Mouse (Mus musculus) liver, embryonic 14.5 days (tissue): ENCODE data around the gene Arel1.

Source experiments
- CTCF ChIP-seq: IDR thresholded peaks from 2 replicates; pipeline ENCODE4 v1.5.1; 2016; ENCODE audit warnings: antibody characterized with exemption, low read depth, control low read depth
- EP300 ChIP-seq: IDR thresholded peaks from 2 replicates; pipeline ENCODE4 v1.6.1; 2016; ENCODE audit warnings: antibody characterized with exemption, low read depth

DNA sequence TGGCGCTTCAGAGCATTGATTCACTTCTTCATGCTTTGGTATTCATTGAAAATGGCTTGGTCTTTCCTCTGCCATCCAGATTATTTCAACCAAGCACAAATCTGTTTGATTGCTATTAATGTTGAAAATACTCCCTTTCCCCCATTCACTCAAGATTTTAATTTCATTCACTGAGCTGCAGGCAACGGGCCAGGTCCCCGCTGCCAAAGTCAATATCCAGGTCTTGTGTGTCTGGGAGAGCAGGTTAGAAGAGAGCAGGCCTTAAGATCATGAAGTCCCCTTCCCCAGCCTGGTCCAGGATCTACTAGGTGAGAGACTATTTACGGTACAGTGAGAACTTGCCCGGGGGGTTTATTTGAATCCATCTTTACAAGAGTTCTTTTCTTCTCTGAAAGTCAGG lies 55.7 kb downstream of the Arel1 start:
- TF ChIP-seq CTCF (no peak), EP300 (no peak)
